Mouse (Mus musculus) central nervous system, embryonic 14 days (tissue): Measurements from ENCODE around the gene Bmp8b. TPM values are rescaled to one million over a fixed set of nuclear protein-coding genes. Genes with fewer than 3 reads are reported as not detected.

Source experiments
- polyA plus RNA-seq: library from polyadenylated mRNA; depleted of rRNA; stranded (reverse); fragments of >200 nt; gene quantifications from 2 replicates; pipeline ENCODE4 v1.2.3, GENCODE M21; 2012; rRNA removed

Gene Bmp8b
- polyA plus RNA-seq = 0.48 and 0.76 TPM in 2 replicates

GRCm38 (mm10) chr4:123104651-123105450, at the start of gene Bmp8b:
Bmp8b (plus strand) TSS chr4:123105165.

GRCm38 (mm10) chr4:123116011-123116410, 11.0 kb downstream of the Bmp8b start, which contains the start of gene Oxct2b:
Oxct2b (plus strand) TSS chr4:123116266.

DNA sequence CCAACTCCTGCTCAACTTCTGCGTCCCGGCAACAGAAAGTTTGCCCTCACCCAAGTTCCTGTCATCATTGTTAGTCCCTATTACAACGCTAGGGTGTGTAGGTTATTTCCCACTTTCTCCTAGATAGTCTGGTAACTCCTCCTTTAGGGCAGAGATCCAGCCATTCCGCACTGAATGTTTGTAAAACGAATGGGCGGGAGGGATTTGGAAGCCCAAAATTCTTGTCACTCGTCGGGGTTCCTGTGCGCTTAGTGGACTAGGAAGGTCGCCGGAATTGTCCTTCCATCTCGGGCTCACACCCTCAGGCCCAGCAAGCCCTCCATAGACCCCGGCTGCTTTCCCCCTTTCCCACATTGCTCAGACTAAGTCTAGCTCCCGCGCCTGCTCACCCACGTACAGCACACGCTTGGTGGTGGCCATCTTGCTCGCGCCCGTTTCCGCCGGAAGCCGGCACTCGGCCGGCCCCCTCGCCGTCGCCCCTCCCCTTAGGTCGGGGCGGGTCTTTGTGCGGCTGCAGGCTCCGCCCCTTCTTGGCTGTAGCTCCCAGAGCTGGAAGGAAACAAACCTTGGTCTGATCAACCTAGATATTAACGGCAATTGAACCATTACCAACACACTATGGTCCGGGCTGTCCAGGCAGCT, 34.7 kb downstream of the Bmp8b start, which contains the start of gene Ppie:
Ppie (minus strand) TSS at position 439 of the 642 bp plus-strand sequence.

Other genes with a start within 250 kb of the Bmp8b start
- 90.3 and 92.5 TPM in 2 replicates for gene Cap1, start 219.1 kb upstream of the Bmp8b start, polyA plus RNA-seq
- gene Mfsd2a, start 144.0 kb upstream of the Bmp8b start, polyA plus RNA-seq = 32.2 and 40.3 TPM in 2 replicates
- 66.2 and 78.9 TPM in 2 replicates for gene Mycl, start 109.5 kb upstream of the Bmp8b start, polyA plus RNA-seq
- gene Trit1, start 88.6 kb upstream of the Bmp8b start, polyA plus RNA-seq = 23.6 and 25.3 TPM in 2 replicates
- gene Oxct2b, start 11.1 kb downstream of the Bmp8b start, polyA plus RNA-seq = 0.34 and 0.68 TPM in 2 replicates
- 46.9 and 48.4 TPM in 2 replicates for gene Ppie, start 34.8 kb downstream of the Bmp8b start, polyA plus RNA-seq
- 8.2 and 9.2 TPM in 2 replicates for gene Hpcal4, start 78.1 kb downstream of the Bmp8b start, polyA plus RNA-seq
- 0.10 and 0.15 TPM in 2 replicates for gene Nt5c1a, start 96.3 kb downstream of the Bmp8b start, polyA plus RNA-seq
- gene Heyl, start 128.4 kb downstream of the Bmp8b start, polyA plus RNA-seq = 3.5 and 5.3 TPM in 2 replicates
- gene Pabpc4, start 157.2 kb downstream of the Bmp8b start, polyA plus RNA-seq = 79.8 and 90.5 TPM in 2 replicates
- 0.04 TPM in 1 of 2 replicates, not detected in the other for gene Oxct2a, start 218.5 kb downstream of the Bmp8b start, polyA plus RNA-seq
- gene Bmp8a, start 238.1 kb downstream of the Bmp8b start, polyA plus RNA-seq = 0.14 and 0.18 TPM in 2 replicates